Mouse (Mus musculus) ZHBTc4 (cell line): ENCODE results near the gene Fads2.

Experiments
- DNase-seq: peaks from one replicate; pipeline ENCODE4 v3.0.0-alpha.2; 2011; ENCODE audit warnings: low read depth, low spot score

Fads2 gene

GRCm38 (mm10) chr19:10101341-10102053 is at the start of gene Fads2:
Fads2 (minus strand) TSS chr19:10101746.
- peak; percentile 94 for DNase-seq

GRCm38 (mm10) chr19:10149189-10149588 is 47.6 kb upstream of the Fads2 start:
- DNase-seq = no peak

- no peak for DNase-seq
These were observed 47.0 kb upstream of the Fads2 start for GRCm38 (mm10) chr19:10148555-10148954.

DNA sequence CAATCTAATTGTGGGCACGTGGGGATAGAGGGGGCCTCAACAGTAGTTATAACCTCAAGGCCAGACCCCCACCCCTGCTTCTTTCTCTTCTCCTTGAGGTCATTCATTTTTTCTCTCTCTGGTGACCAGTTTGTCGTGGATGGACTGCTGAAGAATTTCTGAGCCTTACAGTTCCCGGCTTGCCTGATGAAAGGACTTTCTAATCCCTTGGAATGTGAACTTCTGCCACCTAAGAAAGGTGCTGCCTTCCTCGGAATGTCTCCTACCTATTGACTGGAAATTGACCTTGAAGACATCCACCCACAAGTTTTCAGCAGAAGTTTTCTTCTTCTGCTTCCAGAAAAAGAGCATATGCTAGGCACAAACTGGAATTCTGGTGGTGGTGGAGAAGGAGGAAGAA is 42.9 kb upstream of the Fads2 start:
- peak; percentile 50 for DNase-seq

GRCm38 (mm10) chr19:10143667-10144066 is 42.1 kb upstream of the Fads2 start:
- peak; percentile 35 for DNase-seq

DNA sequence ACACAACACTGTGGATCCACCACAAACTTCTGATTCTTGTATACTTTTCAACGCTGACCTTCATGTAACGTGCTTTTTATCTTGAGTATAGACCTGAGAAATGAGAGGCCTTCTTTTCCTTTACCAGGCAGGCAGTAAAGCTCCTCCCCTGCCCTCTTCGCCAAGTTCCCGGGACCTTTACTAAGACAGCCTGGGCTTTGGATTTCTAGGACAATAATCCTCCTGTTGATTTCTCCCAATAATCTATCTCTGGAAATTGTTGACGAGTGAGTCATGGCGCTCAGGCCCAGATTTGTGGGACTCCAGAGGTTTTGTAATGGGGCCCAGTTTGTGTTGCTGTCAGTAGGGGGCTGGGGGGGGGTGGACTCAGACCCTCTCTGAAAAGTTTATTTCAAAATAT is 38.2 kb upstream of the Fads2 start:
- no peak for DNase-seq

GRCm38 (mm10) chr19:10137423-10137822 is 35.9 kb upstream of the Fads2 start:
- DNase-seq = peak; percentile 78

GRCm38 (mm10) chr19:10134692-10135091 is 33.1 kb upstream of the Fads2 start:
- no peak for DNase-seq

DNA sequence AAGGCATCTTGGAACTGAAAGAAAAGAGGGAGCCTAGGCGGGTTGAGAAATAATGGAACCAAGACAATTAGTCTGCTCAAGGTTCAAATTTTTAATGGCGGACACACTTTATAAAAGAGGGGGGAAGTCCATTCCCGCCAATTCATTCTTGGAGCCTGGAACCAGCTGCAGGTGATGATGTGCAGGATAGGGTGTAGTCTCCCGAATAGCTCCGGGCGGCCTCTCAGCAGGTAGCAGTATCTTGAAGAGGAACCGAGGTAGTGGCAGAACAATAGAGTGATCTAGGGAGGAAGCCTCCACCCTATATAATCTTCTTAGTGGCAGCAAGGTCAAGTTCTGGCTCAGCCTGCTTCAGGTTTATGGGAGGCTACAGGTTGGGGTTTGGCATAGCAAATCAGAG is 28.0 kb upstream of the Fads2 start:
- peak; percentile 92 for DNase-seq

DNA sequence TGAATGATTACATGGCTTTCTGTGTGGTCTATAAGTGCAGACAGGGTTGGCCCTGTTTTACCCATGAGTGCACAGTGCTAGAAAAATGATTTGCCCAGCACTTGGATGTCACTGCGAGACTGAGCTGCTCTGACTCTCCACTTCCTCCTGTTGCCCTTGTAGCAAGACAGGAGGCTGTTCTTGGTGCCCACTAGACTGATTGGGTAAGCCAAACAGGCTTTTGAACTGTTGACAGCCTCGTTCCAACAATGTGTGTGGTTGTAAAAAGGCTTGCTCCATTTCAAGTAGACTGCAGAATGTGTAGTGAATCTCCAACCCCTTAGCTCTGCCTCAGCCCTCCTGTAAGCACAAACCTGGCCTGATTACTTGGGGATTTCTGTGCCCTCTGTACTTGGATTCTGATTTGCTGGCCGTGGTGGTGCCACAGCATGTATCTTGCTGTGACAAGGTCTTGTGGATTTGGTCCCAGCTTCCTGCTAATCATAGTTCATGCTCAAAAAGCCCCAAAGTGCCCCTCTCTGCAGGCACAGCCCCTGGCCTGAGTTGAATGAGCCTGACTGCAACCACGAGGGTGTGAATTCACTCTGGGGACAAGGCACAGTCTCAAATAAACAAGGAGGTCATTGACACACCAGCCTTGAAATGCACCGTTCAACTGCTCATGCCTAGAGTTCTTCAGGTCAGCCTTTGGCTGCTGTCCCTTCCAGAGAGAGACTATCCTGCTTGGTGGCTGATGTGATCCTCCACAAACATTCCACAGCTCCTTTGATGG is 25.1 kb upstream of the Fads2 start:
- DNase-seq = no peak

GRCm38 (mm10) chr19:10123892-10124634 is 22.5 kb upstream of the Fads2 start:
- DNase-seq = no peak

GRCm38 (mm10) chr19:10122021-10122631 is 20.6 kb upstream of the Fads2 start:
- no peak for DNase-seq

DNA sequence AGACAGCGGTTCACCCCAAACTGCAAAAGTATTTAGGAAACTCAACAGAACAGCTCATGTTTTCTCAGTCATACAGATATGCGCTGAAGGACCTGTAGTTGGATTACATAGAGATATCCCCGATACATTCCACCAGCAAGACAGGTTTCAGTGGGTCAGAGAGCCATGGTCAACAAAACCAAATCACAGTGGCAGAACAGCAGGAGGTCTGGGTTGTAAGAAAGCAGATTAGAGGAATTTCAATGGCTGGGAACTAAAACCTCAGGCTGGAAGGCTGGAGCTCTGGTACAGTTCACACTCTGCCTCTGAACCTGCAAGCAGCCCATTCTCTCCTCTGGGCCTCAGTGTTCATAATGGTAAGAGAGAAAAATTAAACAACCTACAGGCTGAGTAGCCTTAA is 15.1 kb upstream of the Fads2 start:
- DNase-seq = peak; percentile 58

DNA sequence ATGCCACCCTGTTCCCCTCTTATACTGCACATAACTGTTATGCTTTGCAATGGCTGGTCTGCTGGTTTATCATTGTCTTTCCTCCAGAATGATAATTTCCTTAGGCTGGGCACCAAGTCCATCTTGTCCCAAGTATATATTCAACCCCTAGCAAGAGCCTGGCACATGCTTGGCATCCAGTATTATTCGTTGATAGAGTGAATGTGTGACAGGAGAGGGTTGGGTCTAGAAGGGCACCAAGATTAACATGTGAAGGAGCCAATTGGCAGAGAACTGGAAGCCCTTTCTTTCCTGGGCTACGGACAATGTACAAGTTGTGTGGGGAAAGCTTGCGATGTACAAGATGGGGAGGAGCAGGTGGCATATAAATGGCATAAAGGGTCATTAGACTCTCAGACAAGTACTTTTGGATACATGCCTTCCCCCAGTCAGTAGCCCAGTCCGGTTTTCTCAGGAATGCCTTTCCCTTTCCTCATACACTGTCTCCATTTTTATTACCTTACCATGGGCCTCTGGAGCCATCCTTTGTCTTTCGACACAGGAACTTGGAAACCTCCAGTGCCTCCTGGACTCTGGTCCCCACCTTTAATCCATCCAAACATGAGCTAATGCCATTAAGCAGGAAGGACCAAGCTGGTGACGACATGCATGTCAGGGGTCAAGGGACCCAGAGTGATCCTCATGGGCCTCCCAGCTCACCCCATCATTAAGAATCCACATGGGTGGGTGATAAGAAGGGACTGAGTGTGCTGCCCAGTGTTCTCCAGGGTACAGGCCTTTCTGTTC is 14.0 kb upstream of the Fads2 start:
- DNase-seq = no peak

- DNase-seq = no peak
These were observed 11.4 kb upstream of the Fads2 start for GRCm38 (mm10) chr19:10112956-10113355.

GRCm38 (mm10) chr19:10108666-10109065 is 7.1 kb upstream of the Fads2 start:
- DNase-seq = no peak

GRCm38 (mm10) chr19:10108129-10108528 is 6.6 kb upstream of the Fads2 start:
- DNase-seq = no peak

DNA sequence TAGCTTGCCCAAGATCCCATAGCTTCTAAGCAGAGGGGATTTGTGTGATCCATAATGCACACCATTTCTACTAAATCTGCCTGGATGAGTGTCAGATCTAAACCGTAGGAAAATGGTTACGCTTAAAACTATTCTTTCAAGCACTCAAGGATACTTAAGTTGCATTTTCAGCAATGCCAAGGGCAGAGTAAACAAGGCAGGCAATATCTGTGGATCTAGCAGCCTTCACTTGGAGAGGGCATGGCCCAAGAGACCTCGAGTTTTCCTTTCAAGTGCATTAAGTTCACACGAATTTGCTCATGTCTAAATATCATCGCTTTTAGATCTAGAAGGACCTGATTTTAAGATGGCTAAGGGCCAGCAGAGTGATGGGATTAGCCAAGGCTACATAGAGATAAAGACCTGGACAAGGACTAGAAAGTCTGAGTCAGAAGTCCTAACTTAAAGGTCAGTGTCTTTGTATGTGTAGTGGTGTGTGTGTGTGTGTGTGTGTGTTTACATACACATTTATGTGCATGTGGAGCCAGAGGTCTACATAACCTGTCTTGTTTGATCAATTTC is 5.6 kb upstream of the Fads2 start:
- DNase-seq = no peak

GRCm38 (mm10) chr19:10106634-10107033 is 5.1 kb upstream of the Fads2 start:
- no peak for DNase-seq

GRCm38 (mm10) chr19:10105034-10105493 is 3.5 kb upstream of the Fads2 start:
- no peak for DNase-seq

DNA sequence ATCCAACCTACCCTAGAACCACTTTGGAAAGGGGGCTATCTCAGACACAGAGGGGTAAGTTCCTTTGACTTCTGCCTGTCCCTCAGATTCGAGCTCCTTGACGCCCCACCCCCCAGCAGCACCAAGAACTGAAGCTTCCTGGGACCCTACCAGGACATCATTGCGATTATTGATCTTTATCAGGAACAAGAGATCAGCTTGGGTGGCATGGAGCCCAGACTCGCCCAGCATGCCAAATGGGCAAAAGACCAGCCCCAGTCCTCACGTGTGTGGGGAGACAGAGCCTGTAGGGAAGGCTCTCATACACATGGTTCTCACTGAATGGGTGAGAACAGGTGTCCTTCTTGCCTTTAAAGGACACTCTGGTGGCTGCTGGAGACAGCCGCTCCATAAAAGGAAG is 2.7 kb upstream of the Fads2 start:
- no peak for DNase-seq
